Mouse (Mus musculus) brain, embryonic 14.5 days (tissue): ENCODE results near the gene Ptgfrn. TPM values are rescaled to one million over a fixed set of nuclear protein-coding genes. Genes with fewer than 3 reads are reported as not detected.

ENCODE experiments used
- DNase-seq: peaks from one replicate; pipeline ENCODE4 v3.0.0-alpha.2; 2011; ENCODE audit warnings: low read depth
- CTCF ChIP-seq: fragments of 200-500 bp; IDR thresholded peaks from 2 replicates; pipeline ENCODE4 v1.5.1; 2012; ENCODE audit warnings: inconsistent platforms, mild to moderate bottlenecking, moderate library complexity, borderline replicate concordance; ENCODE audit not compliant: insufficient read depth, insufficient read length; ENCODE audit errors: extremely low read depth
- POLR2A ChIP-seq: fragments of 200-500 bp; IDR thresholded peaks from 2 replicates; pipeline ENCODE4 v1.6.1; 2012; ENCODE audit warnings: mild to moderate bottlenecking, inconsistent platforms, borderline replicate concordance; ENCODE audit not compliant: poor library complexity, insufficient read depth, insufficient read length, severe bottlenecking; ENCODE audit errors: extremely low read depth
- polyA plus RNA-seq: library from polyadenylated mRNA; depleted of rRNA; stranded (reverse); fragments of >200 nt; gene quantifications from 2 replicates; pipeline ENCODE4 v1.2.3, GENCODE M21; 2012; rRNA removed

The Ptgfrn gene
- polyA plus RNA-seq: 13.6 and 20.8 TPM in 2 replicates

DNA sequence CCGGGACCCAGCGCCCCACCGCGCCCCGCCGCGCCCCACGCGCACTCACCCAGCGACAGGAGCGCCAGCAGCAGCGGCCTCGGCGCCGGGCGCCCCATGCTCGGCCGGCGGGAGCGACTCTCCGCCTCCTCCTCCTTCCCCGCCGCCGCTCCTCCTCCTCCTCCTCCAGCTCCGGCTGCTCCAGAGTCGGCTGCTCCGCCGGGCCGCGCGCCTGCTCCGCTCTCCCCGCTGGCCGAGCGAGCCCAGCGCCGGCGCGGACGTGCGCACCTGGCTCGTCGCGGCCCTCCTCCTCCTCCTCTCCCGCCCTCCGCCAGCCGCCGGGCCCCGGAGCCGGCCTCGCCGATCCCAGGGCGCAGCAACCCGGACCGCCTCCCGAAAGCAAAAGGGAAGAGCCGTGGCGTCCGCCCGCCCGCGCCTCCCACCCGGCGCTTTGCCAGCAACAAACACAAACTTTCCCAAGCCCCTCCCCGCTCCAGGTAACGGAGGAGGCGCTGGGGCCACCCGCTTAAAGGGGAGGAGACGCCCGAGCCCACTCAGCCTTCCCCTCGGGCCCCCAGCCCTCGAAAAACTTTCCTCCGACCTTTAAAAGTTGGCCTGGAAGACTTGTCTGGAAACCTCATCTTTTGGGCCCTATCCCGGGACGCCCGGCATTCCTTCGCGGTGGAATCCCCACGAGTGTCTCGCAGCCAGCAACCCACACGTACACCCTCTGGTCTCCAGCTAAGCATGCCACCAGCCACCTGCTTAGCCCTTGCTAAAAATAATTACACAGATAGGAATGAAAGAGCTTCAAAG is at the start of gene Ptgfrn:
Gene Ptgfrn (minus strand): TSS at position 236 of the 795 bp plus-strand sequence.
- peak; percentile 87 for DNase-seq
- TF ChIP-seq CTCF (no peak), POLR2A (peak; percentile 50)

DNA sequence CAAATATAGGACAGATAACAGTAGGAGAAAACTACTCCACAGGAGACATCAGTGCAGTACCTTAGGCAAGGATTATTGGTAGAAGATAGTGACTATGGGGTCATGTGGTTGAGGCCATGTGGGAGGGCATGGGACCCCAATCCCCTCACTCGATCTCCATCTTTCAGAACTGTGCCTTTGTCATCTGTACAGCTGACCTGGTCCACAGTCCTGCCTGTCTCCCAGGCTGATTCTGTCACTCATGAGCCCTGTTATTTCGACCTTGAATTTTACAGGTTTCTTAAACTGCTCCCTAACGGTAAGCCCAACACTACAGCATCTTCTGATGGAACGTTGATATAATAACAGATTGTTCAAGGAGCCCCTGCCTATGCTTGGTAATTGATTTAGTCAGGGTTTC is 49.6 kb upstream of the Ptgfrn start:
- TF ChIP-seq CTCF: no peak
- no peak for TF ChIP-seq POLR2A
- no peak for DNase-seq

DNA sequence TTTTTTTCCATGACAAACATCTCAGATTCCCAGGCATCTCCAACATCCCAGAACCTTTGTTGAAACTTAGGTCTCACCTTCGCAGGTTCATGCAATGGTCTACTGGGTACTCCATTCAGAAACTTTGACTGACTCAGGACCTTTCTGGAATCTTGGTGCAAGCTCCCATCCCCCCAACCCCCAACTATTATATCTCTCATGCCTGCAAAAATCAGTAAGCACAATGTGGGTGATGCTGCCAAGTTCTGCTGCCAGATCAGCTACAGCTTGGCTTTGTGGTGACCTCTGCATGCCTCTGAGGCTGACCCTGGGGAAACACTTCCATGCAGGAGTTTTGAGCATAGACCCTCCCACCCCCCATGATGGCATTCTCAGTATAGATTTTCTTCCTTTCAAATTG is 44.0 kb upstream of the Ptgfrn start:
- DNase-seq: no peak

DNA sequence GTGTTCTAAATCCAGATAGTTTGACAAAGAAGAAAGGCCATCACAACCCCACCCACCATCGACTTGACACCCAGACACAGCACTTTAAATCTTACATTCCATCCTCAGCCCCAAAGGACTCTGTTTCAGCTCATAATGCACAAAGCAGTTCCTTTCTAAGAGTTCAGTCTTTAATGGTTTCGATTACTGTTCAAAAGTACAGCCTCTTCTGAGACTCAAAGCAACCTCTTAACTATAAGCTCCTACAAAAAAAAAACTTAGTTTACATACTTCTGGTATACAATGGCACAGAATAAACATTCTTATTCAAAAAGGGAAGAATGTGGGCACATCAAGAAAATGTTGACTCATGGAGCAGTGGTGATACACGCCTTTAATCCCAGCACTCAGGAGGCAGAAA is 43.3 kb upstream of the Ptgfrn start:
- TF ChIP-seq CTCF (no peak), POLR2A (no peak)
- no peak for DNase-seq

More for the DNA sequence above, 44.0 kb upstream of the Ptgfrn start:
- TF ChIP-seq CTCF (no peak), POLR2A (no peak)

DNA sequence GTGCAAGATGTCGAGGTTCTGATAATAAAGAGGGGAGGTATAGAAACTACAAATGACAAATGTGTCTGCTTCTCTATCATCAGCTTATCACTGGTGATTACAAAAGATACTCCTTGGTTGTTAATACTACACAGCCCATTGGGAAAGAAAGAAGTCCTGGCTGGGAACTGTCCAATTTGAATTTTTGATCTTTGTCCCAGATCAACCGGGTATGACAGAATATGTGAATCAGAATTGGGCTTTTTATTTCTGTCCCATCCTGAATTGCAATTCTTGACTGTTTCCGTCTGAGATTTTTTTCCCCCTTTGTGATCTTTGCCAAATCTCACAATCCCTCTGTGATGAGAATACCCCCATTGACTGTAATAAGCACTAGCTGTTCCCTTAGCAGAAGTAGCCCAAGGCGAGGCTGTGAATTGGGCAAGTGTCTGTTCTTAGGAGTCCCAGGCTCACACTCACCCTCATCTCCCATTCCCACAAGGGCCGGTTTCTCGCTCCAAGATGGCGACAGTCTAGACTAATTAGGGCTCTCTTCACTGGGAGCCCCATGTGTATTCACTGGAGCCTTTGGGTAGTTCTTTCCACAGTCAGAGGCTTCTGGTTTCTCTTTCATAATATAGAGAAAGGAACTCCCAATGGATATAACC is 36.2 kb upstream of the Ptgfrn start:
- DNase-seq: peak; percentile 66

DNA sequence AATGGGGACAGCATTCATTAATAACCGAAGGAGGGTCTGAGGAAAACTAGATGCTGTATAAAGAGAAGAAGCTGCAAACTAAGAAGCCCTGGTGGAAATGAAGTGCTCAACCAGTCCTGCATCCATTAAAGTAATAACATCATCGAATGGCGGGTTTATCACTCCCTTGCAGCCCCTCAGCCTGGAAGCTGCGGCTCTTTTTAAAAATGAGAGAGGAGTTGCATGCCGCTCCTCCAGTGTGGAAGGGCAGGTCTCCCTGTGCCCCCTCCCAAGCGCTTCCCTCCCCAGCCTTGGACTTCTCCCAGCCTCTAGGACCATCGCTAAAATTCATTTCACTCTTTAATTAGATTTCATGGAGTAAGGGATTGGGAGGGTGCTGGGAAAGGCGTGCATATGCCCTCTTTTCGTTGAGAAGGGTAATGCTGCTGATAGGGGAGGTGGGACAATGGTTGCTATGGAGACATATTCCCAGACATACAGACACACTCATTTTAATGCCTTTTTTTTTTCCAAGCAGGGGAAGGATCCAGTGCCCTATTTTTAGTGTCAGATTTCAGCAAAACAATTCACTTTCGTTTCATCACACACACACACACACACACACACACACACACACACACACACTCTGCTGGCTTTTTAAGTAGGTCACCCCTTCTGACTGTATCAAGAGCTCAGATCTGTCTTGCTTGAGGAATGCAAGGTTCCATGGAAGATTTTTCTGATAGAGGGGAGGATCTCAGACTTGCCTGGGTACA is 35.4 kb upstream of the Ptgfrn start:
- TF ChIP-seq CTCF: no peak
- no peak for TF ChIP-seq POLR2A
- peak; percentile 94 for DNase-seq

More for the DNA sequence above, 36.2 kb upstream of the Ptgfrn start:
- TF ChIP-seq POLR2A (no peak), CTCF (no peak)

DNA sequence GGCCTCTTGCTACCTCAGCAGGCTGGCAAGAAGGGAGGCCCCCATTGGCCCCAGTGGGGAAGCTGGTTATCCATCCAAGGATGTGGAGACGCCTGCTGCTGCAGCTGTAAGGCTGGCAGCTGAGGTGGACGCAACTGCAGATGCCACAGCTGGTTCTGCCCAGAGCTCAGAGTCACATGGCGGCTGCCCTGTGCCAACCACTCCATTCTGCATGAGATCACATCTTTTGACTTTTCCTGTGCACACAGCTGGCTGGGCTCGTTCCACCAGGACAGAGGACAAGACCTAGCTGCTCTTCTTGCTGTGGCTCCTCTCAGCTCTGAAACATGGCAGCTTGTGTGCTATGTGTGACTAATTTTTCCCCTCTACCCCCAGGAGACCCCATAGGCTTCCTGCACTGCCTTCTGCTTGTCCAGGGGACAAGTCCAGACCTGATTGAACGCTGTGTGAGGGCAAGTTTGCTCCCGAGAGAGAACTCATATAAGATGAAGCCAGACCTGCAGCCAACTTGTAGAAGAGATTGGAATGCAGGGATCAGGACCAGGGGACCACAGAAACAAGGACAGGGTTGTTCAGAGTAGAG is 34.4 kb upstream of the Ptgfrn start:
- DNase-seq: no peak
- TF ChIP-seq POLR2A: no peak
- TF ChIP-seq CTCF: no peak

DNA sequence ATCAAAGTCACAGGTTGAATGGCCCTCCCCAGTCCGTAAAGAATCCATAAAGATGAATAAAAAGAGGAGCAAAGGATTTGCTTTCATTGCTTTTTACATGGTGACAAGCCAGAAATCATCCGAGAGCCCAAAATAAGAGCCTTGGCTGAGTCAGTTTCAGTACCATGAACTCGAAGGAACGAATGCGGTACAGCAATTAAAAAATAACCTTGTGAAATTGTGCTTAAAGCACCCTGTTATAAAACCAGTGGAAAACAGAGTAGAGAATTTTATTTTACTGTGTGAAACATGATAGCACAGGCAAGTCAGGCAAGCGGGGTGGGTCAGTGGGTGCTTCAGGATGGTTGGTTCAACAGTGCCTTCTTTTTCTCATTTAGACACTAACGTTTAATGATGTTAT is 33.4 kb upstream of the Ptgfrn start:
- DNase-seq: no peak
- TF ChIP-seq CTCF (no peak), POLR2A (no peak)

DNA sequence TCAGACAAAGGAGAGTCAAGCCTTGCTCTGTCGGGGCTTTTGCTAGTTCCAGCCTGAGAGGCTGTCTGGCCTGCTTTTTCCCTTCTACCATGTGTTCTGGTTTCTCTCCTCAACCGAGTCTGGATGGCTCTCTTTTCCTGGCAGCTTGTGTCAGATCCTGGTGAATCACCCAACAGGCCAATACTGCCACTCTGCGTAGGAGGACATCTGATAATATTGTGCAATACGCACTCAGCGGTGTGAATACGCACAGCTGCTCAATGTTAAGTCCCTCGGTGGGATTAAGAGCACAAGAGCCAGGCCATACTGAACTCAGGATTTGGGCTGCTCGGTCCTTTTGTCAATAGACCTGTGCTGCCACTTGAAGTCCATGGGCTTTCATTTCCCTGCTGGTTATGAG is 31.8 kb upstream of the Ptgfrn start:
- DNase-seq: no peak
- TF ChIP-seq CTCF (no peak), POLR2A (no peak)

DNA sequence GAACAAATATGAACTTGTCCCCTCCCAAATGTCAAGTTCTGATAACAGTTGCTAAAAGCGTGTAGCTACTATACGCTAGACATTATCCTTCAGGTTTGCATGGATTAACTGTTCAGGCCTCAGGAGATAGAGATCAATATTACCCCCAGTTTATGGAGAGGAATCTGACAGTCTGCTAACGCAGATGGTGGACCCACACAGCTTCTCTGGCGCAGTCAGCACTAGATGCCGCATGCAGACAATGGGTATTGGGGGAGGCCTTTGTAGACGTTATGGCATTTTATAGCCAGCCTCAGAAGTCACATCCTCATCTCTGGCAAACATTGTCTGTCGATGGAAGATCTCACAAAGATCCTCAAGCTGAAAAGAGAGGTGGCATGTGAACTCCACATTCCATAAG is 29.9 kb upstream of the Ptgfrn start:
- TF ChIP-seq POLR2A (no peak), CTCF (no peak)

DNA sequence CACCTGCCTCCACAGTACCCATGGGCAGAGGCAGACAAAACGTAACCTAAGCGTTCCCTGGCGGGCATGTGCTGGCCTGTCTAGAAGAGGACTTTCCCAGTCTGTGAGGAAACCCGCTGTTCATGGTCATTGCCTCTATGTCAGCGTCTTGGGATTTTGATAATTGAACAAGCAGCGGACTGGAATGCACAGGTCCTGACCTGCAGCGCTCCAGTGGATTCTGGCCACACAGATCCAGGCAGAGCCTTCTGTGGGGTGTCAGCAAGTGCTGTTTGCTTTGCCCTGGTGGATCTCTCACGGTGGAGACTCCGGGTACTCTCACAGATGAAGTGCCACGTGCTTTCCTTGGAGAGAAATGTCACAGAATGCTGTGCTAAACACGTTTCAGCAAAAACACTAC is 26.4 kb upstream of the Ptgfrn start:
- DNase-seq: no peak
- TF ChIP-seq POLR2A (no peak), CTCF (no peak)

More for the DNA sequence above, 29.9 kb upstream of the Ptgfrn start:
- no peak for DNase-seq
